Mouse (Mus musculus) thymus, adult 18-20 months (tissue): ENCODE measurements around the gene Cbarp.

ENCODE experiments used
- DNase-seq, 2 experiments: peaks; one replicate each; pipeline ENCODE4 v3.0.0; 2022; ENCODE audit warnings: mixed read lengths in 2 of 2

The Cbarp gene

DNA sequence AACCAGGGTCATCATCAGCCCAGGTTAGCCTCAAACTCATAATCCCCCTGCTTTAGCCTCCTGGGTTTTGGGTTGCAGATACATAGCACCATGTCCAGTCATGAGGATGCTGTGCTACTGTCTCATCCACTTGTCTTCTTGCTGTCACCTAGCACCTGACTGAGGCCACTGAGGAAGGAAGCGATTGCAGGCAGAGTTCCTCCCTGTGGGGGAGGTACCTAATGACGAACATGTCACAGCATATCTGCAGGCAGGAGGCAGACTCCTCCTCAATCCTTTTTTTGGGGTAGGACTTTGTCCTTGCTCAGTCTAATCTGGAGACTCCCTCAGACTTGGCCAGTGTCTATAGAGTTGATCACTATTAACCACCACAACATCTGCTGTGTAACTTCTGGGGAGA, 19.0 kb downstream of the Cbarp start:
- no peak for DNase-seq

DNA sequence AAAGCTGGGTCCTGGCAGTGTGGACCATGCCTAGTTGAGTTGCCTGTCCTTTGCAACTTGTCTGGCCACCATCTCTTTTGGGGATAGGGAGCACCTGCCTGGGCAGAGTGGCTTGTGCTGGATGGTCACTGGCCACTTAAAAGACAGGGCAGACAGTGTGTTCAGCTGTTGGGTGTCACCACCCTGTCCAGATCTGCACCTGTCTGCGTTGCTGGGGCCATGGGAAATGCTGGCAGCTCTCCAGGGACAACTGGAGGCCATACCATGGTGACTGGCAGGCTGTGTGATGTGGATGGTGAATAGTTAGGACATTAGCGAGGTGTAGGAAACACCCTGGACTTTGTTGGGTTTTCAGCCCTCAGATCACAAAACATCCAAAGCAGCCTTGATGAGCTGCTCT, 20.5 kb downstream of the Cbarp start:
- no peak for DNase-seq

DNA sequence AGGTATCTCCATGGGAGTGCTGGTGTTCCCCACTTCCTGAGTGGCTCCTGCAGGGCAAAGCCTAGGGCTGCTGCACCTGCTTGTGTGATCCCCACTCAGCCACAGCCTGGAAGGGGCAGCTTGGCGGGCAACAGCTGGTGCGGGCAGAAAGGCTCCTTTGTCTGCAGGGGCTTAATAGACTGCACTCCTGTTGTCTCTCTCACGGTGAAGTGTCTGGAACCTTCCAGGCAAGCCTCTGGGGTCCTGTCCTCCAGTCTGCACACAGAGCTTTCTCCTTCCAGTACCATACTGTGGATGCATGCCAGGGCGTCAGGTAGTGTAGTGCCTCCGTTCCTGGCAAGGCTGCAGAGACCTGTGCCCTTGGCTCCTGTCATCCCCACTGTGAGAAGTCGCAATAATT, 22.1 kb downstream of the Cbarp start:
- DNase-seq: no peak

DNA sequence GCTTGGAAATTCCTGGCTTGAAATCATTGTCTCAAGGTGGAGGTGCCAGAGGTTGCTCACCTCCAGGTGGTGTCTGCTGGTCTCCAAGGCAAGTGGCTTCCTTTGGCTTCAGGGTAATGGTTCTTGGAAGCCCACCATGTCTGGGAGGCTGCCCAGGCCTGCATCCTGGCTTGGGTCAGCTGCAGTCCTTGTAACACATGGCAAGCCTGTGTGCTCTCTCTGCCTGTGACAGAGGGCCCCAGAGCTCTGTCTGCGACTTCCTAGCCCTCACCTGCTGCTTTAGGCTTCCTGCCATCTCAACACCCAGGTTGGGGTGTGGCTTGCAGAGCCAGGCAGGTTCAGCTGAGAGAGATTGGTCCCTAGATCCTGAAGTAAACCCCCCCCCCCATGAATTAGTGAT, 22.9 kb downstream of the Cbarp start:
- DNase-seq: no peak

DNA sequence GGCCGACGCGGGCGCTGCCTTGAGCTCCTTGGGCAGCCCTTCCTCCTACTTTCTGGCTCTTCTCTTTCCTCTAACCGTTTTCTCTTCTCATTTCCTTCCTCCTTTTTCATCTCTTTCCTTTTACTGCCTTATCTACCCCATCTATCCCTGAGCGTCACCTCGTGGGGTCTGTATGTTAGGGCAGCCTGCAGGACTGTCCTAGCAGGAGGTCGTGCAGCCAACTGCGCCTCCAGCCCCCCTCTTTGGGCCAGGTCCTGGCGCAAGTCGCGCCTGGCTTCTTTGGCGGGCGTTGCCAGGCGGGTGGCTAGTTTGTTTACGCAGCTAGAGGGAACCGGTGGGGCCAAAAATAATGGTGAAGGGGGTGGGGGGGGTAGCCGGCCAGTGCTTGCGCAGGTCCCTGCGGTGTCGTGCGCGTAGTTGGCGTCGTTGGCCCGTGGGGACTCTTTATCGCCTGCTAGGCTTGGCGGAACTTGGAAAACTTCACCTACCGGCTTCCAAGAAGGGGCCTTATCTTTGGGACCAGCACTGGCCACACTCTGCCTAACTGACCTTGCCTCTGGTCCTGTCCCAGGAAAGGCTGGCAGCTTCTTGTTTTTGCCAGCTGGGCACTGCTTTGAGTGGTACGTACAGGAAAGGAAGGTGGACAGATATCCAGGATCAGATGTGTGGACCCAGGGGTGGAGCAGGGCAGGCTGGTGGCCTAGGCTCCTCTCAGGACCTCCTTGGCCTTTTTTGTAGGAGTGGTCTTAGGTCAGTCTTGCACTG, 23.5 kb downstream of the Cbarp start:
- DNase-seq: no peak

DNA sequence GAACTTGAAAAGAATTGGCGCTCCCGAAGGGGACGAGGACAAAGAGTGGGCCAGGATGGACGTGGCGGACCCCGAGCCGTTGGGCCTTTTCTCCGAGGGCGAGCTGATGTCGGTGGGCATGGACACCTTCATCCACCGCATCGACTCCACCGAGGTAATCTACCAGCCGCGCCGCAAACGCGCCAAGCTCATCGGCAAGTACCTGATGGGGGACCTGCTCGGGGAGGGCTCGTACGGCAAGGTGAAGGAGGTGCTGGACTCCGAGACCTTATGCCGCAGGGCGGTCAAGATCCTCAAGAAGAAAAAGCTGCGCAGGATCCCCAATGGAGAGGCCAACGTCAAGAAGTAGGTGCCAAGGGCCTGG, 24.1 kb downstream of the Cbarp start:
- DNase-seq: no peak

DNA sequence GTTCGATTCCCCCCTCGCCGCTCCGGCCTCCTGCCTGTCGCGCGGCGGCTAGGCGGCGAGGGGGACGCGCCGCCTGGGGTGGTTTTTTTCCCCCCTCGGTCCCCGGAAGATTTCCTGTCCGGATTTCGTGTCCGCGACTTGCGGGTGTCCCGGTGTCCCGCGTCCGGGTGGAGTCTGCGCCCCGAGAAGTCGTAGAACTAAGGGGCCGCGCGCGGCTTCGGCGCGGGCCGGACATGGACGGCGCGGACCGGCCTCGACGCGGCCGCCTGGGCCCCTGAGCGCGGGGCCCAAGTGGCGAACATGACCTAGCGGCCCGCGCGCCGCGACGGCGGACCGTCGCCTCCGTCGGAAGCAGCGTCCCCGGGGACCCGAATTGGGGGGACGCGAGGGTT, 24.7 kb downstream of the Cbarp start:
- DNase-seq: no peak

DNA sequence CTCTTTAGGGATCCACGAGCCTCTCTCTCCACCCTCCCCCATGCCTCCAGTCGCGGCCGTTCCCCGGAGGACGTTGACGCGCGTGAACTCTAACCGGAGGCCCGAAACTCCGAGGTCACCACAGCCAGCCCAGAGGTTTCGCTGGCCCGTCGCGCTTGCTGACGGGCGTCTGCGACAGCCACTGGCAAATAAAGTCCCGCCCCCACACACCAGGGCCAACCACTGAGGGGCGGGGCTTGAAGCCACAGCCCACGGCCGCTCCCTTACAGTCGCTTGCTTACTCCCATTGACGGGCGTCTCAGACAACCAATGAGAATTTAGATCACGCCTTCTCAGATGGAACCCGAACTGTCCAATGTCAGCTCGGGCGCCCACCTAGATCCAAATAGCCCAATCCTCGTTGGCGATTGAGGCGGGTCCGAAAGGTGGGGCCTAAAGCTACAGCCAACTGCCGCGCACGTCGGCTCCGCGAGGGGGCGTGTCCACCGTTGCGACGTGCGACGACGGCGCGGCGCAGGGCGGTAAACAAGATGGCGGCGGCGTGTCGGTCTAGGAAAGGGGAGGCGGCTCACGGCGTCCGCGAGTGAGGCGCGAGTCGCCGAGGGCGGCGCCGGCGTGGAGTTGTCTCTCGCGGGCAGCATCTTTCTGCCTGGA, 25.2 kb downstream of the Cbarp start, which contains the start of gene Stk11:
Gene Stk11 (plus strand): TSS at position 514 of the 654 bp plus-strand sequence.
- DNase-seq: peak; percentile 97 to 100

DNA sequence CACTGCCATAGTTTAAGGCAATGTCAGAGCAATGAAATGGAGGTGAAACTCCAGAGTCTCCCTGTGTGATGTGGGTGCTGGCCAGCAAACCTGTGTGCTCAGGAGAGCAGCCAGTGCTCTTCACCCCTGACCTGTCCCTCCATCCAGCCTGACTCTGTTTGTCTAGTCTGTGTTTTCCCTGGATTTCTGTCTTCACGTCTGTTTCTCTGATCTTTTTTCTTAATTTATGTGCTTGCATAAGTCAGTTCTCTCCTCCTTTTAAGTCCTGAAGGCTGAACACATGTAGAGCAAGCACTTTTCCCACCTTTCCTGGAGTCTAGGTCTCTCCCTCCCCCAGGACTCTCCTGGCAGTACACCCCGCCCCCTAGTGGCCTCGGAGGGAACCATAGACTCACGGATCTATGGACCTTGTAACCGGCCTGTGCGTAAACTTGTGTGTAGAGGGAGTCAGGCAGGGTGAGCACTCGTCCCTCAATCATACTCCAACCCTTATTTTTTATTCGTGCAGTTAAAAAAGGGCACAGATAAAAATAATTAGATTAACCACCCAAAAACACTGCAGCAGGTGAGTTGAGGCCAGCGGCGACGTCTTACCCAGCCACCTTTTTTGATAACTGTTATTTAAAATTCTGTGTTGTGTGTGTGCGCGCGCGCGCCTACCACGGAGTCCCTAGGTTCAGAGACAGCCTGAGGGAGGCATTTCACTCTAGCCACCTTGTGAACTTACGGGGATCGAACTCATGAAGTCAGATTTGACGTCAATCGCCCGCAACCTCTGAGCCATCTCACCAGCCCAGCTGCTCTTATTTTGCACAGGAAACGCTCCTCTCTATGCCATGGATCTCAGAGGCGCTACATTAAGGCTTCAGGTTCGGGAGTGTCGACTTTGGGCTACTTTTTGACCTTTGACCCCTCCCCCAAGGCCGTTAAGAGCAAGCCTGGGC, 26.0 kb downstream of the Cbarp start:
- DNase-seq: peak; percentile 78 to 84

DNA sequence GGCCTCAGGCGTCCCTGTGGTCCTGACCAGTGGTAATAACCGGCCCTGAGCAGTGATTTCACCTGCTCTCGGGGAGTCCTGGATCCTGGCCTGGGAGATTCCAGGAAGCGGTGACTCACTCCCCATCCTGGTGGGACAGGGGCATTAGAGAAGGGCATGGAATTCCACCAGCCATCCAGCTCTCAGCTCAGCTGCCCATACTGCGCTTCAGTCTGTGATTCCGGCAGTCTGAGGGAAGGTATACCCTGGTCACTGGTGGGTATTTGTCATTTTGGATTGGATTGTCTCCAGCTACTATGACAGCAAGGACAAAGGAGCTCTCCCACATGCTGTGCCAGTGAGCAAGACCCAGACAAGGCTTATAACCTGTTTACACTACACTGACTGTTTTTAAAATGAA, 33.0 kb downstream of the Cbarp start:
- DNase-seq: no peak

DNA sequence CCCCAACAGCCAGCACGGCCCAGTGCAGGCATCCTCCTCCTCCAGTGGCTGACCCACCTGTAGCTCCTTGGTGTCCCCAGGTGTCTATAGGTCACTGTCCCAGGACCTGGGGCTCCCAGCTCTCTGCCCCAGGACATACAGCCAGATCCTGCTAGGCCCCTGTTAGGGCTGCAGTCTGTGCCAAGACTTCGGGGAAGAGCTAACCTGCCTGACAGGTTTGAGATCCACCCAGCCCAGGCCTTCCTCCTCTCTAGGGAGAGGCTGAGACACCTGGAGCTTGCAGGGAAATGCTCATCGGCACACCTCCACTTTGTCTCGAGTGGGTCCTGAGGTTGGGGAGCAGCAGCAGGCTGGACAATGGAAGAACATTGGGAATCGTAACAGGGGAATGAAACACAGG, 34.7 kb downstream of the Cbarp start:
- DNase-seq: no peak

DNA sequence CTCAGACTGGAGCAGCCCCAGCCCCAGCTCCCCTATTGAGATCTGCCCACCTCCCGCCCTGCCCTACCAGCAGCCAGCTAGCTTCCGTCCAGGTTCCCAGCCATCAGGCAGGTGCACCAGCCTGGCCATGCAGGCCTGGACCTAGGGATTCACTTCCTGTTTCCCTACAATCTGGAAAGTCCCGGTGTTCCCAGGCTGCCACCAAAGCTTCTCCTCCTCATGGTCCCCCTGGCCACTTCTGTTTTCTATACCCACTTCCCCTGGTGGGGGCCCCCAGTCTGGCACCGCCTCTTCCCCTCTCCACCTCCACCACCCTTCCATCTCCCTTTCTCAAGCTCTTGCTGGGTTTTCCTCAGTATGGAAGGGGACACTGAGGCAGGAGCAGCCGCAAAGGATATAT, 35.2 kb downstream of the Cbarp start, which contains the start of gene Sbno2:
Gene Sbno2 (minus strand): TSS at position 112 of the 400 bp plus-strand sequence.
- DNase-seq: no peak

DNA sequence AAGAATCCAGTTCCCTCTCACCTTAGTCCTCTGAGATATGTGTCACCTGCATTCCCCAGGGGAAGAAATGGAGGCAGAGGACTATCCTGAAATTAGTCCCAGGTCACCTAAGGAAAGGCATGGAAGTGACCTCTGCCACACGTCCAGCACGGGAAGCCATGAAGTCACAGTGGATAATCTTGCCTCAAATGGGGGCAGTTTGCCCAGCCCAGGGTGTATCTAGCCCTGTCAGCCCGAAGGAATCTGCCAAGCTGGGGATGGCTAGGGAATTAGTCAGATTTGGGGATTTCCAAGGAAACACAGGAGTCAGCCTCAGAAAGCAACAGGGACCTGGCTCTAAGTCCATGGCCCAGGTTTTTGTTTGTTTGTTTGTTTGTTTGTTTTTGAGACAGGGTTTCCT, 36.5 kb downstream of the Cbarp start:
- DNase-seq: no peak

DNA sequence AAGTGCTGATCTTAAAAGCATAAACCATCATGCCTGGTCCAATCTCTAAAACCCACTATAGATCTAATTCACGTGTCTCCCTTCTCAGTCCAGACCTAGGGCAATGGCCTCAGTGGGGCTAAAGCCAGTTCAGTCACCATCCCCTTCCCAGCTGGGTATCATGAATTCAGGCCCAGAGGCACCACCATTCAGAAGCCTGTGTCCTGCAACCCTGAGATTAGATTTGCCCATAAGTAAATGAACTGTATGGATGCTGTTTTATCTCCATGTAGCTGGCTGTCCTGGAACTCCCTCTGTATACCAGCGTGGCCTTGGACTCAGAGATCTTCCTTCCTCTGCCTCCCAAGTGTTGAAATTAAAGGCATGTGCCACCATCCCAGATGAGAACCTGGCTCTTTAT, 37.6 kb downstream of the Cbarp start:
- no peak for DNase-seq

DNA sequence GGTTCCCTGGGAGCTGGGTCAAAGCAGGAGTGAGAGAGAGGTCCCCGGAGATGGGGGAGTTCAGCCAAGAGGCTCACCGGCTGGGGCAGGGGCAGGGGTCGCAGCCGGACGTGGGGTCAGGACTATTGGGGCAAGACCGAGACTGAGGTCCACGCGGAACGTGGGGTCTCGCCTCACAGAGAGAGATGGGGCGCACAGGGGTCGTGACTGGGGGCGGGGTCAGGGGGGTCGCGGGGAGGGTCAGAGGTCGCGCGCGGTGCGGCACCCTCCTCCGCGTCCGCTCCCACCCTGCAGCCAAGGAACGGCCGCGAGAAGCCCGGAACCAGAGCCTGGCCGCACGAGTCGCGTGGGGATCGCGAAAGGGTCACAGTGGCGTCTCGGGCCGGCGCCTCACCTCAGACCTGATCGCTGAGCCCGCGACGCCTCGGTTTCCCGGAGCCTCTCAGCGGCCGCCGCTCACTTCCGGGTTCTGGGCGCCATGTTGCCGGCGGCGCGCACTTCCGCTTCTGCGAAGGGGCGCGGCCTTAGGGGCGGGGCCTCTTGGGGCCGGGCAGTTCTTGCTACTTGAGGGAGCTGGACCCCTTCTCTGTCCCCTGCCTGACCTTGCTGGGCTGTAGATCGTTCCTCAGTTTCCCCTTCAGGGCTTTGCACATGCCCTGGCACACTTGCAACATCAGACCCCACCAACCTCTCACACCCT, 38.3 kb downstream of the Cbarp start:
- DNase-seq: peak; percentile 78 to 81

DNA sequence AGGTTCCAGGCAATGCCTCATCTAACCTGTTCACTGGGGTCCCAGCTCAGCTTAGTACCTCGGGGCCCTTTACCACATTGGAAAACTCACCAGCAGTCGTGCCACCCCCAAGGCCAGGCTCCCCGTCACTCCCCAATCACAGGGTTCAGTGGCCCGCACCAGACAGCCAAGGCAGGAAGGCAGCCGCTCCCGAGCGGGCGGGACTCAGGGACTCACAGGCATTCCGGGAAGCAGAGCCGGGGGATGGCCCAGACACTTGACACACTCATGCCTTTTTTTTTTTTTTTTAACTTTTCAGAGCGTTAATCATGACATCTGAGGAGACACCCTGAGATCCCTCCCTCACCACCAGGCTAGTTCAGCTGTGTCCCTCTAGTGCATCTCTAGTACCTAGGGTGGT, 39.7 kb downstream of the Cbarp start:
- DNase-seq: no peak

DNA sequence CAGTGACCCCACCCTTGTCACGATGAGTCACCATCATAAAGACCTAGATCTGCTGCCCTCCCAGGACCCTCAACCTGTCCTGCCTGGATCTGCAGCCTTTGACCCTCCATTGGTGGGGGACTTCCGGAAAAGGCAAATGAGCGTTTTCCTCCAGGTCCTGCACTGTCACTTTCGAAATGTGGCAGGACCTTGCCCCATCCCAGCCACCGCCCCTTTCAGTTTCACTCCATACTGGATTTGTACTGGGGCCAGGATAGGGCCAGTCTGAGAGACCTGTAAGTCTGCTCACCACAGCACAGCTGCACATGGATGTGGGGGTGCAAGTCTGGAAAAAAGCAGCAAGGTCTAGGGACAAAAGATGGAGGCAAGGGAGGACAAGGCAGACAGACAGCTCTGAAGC, 42.0 kb downstream of the Cbarp start:
- DNase-seq: no peak

DNA sequence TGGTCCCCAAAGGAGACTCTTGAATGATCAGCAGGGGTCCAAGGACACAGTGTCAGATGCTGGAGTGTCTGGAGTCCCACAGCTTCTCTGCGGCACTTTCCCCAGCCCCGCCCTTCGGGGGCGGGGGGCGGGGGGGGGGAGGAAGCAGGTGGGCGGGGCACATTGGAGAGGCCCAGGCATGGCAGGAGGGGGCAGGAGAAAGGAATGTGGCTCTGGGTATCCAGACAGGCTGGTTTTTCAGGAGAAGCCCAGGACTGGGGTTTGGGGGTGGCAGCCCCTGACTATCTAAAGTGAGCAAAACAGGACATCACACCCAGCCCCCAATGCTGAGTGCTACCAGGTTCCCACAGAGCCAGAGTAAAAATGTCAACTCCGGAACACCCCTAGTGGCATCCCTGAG, 43.4 kb downstream of the Cbarp start:
- no peak for DNase-seq

DNA sequence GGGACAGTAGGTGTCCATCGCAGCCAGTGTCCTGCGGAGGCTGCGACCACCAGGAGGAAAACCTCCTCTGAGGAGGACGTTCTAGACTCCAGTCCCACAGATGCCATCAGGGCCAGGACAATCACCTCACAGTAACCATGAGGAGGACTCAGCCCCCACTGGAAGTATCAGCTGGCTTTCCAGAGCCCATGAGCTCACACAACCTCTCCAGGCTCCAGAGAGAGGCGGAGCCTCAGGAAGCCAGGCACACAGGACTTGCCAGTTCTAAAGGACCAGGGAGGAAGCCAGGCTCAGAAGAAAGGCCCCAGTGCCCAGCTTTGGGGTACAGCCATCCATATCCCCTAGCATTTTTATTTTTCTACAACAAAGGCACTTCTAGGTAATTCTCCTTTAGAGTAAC, 45.1 kb downstream of the Cbarp start:
- no peak for DNase-seq

DNA sequence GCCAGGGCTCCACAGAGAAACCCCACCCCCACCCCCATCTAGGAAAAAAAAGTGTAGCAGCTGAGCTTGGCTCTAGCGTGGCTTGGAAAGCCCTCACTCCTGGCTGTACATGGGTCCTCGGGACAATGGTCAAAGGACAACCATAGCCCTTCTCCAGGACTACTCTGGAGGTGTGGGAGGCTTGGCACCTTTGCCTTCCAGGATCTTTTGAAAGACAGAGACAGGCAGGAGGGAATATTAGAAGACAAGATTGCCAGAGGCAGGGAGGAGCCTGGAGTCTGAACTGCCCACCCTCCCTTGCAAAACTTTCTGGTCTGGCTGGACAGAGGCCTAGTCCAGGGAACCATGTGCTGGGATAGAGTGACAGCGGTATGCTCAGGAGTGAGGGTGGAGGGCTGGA, 46.0 kb downstream of the Cbarp start:
- DNase-seq: no peak

DNA sequence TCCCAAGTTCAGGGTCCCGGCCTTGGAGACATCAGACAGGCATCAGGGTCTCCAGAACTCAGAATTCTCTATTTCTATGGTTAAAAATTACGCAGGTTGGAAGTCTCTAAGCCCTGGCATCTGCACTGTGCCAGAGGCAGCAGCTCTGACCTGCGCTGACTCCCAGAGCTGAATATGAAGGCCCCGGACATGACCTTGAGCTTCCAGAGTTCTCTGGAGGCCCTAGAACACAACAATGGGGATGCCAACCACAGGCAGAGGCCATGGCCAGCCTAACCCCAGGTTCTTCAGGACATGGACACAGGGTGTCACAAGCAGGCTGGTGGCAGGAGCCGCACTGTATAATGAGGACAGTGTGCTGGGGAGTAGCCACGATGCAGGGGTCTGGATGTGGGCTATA, 46.5 kb downstream of the Cbarp start:
- DNase-seq: no peak

DNA sequence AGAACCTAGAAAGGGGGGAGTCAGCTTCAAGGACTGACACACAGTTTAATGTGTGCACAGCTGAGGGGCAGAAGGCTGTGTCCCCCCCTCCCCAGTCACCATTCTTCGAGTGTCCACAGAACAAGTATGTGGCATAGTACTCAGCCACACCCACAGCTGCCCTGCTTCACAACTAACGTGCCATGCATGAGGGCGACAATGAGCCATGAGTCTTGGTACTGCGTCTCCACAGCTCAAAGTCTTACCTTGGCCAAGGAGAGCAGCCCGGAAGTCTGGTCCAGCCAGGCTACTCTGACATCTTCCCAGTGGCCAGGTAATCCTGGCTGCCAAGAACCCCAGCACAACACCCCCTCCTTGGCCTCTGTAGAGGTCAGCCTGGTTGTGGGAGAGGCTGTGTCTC, 47.9 kb downstream of the Cbarp start:
- no peak for DNase-seq

DNA sequence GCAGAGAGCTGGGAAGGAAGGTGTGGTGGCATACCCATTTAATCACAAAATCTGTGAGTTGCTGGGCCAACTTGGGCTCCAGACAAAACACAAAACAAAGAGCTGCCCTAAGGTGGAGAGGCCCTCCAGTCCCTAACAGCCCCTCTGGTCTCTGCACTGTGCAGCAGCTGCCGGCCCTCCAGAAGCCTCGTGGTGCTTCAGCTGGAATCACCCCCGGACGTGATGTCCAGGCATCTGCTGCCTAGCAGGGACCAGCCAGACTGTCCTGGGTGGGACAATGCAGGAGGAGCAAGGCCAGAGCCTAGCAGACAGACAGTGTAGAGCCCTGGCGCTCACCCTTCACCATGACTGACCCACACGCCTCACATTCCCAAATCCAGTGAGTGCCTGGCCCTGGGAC, 49.1 kb downstream of the Cbarp start:
- no peak for DNase-seq
